Mouse (Mus musculus) testis, adult 2 months (tissue): ENCODE data around the gene Gm20388.

Experiments
- CTCF ChIP-seq: fragments of 200-500 bp; IDR thresholded peaks from 2 replicates; pipeline ENCODE4 v1.5.1; 2012; ENCODE audit warnings: low read depth, mild to moderate bottlenecking, inconsistent platforms, low read length, moderate library complexity; ENCODE audit not compliant: control insufficient read depth, insufficient read depth, insufficient replicate concordance
- POLR2A ChIP-seq: fragments of 200-500 bp; IDR thresholded peaks from 2 replicates; pipeline ENCODE4 v1.6.1; 2012; ENCODE audit warnings: low read depth, mild to moderate bottlenecking, inconsistent platforms, low read length, moderate library complexity; ENCODE audit not compliant: control insufficient read depth

GRCm38 (mm10) chr8:123131041-123131440, 3220.4 kb downstream of the Gm20388 start:
- TF ChIP-seq CTCF (no peak), POLR2A (no peak)
